ENCODE assay signal across 11 mouse cellular contexts in genomic region chr8:121562941-121563351, GRCm38 (mm10). TPM values are rescaled to one million over a fixed set of nuclear protein-coding genes. Genes with fewer than 3 reads are reported as not detected.
DNase-seq lines count a peak whose midpoint lies in the region.
"Had no signal": no experiment of that assay in that cellular context is flagged by ENCODE, and none has a peak within 500 bp of the region (broad histone marks: within the 10 kb centered on the region; RNA-seq: fewer than 3 reads in every experiment).

No protein-coding gene starts in this region.

- no peaks in the 10 kb centered on the region for H3K27me3 ChIP-seq in embryonic facial prominence, embryonic 10.5 days (replicated peaks; ENCODE audit: low read depth, poor library complexity, severe bottlenecking)
- H3K27me3 ChIP-seq: limb, embryonic 12.5 days; neural tube, embryonic 12.5 days had no signal

- peaks cover 64% of the 10 kb centered on the region for H3K36me3 ChIP-seq in embryonic facial prominence, embryonic 10.5 days (replicated peaks)

- H3K4me3 ChIP-seq in embryonic facial prominence, embryonic 10.5 days: no peak overlapping the region
- H3K4me3 ChIP-seq: limb, embryonic 12.5 days; neural tube, embryonic 12.5 days had no signal

- no peak overlapping the region for H3K27ac ChIP-seq in embryonic facial prominence, embryonic 10.5 days (replicated peaks)
- H3K27ac ChIP-seq: limb, embryonic 12.5 days; neural tube, embryonic 12.5 days had no signal

- intact Hi-C loops in left cerebral cortex, postnatal 10 days (cut with DNase I): no loop called here
- intact Hi-C loops in left cerebral cortex, postnatal 25 days (cut with DNase I): loop anchor here (10.0 kb wide), 1 partner anchor 888 kb away; no protein-coding TSS in a partner anchor

- peak; percentile 84 for DNase-seq in cerebellum, adult 11-12 months
- DNase-seq in cerebellum, postnatal 10 days: no peak
- peak; percentile 63 for DNase-seq in urinary bladder, postnatal 14 days (ENCODE audit: low spot score)
- DNase-seq in urinary bladder, postnatal 25 days (ENCODE audit: low spot score): no peak
- DNase-seq in heart, postnatal 4 days: peak; percentile 75
- no peak for DNase-seq in embryonic facial prominence, embryonic 10.5 days (ENCODE audit: low spot score)
- DNase-seq in left cerebral cortex, postnatal 10 days (ENCODE audit: extremely low spot score in 1 of 2, low spot score in 2 of 2): no peak
- no peak for DNase-seq in left cerebral cortex, postnatal 25 days (ENCODE audit: low spot score in 2 of 2)

- WGBS in embryonic facial prominence, embryonic 10.5 days: 90% methylated on average over 9 of the region's 9 CpGs

- H3K4me1 ChIP-seq in embryonic facial prominence, embryonic 10.5 days: peaks cover 18% of the 10 kb centered on the region
- H3K4me1 ChIP-seq: limb, embryonic 12.5 days had no signal

- H3K9me3 ChIP-seq in embryonic facial prominence, embryonic 10.5 days: no peaks in the 10 kb centered on the region
- H3K9me3 ChIP-seq: limb, embryonic 12.5 days; neural tube, embryonic 12.5 days had no signal

RNA-seq across cellular contexts. Expression of gene Fbxo31, which starts 15.7 kb away (rescaled TPM):
- total RNA-seq in heart, postnatal 4 days (2021): 10 to 100 TPM; 13.8 to 17.3 TPM
- 13.9 and 15.0 TPM in 2 replicates for polyA plus RNA-seq in embryonic facial prominence, embryonic 10.5 days (2016; fragmentation: Nextera tagmentation; extraction: Ambion mirVana)
- 10 to 100 TPM; 86.1 to 86.4 TPM for total RNA-seq in left cerebral cortex, postnatal 10 days (2021)
- total RNA-seq in left cerebral cortex, postnatal 25 days (2021): 10 to 100 TPM; 90.3 to 91.6 TPM

RNA-seq across cellular contexts. Expression of gene 1700018B08Rik, which starts 18.8 kb away (rescaled TPM):
- not detected for total RNA-seq in heart, postnatal 4 days (2021)
- polyA plus RNA-seq in embryonic facial prominence, embryonic 10.5 days (2016; fragmentation: Nextera tagmentation; extraction: Ambion mirVana): not detected in 2 replicates
- total RNA-seq in left cerebral cortex, postnatal 10 days (2021): not detected
- not detected for total RNA-seq in left cerebral cortex, postnatal 25 days (2021)
- polyA plus RNA-seq: C2C12; limb, embryonic 12.5 days; neural tube, embryonic 12.5 days had no signal

RNA-seq across cellular contexts. Expression of gene Map1lc3b, which starts 27.2 kb away (rescaled TPM):
- total RNA-seq in heart, postnatal 4 days (2021): 100 to 1,000 TPM; 130 to 135 TPM
- 199 and 215 TPM in 2 replicates for polyA plus RNA-seq in embryonic facial prominence, embryonic 10.5 days (2016; fragmentation: Nextera tagmentation; extraction: Ambion mirVana)
- total RNA-seq in left cerebral cortex, postnatal 10 days (2021): 100 to 1,000 TPM; 158 to 163 TPM
- 100 to 1,000 TPM; 180 to 191 TPM for total RNA-seq in left cerebral cortex, postnatal 25 days (2021)

Comparison
In these comparisons a context has a peak if more than half of its experiments do, and no peak if none do; other contexts are left out.
1. DNase-seq: peak in cerebellum, adult 11-12 months (single experiment), urinary bladder, postnatal 14 days (single experiment) and heart, postnatal 4 days (single experiment); none in cerebellum, postnatal 10 days (0 of 2), urinary bladder, postnatal 25 days (single experiment), embryonic facial prominence, embryonic 10.5 days (single experiment), left cerebral cortex, postnatal 10 days (0 of 2) and left cerebral cortex, postnatal 25 days (0 of 2).
2. RNA of gene Fbxo31, which starts 15.7 kb away (total RNA-seq): 90.3 to 91.6 TPM in left cerebral cortex, postnatal 25 days and 86.1 to 86.4 TPM in left cerebral cortex, postnatal 10 days; 13.8 to 17.3 TPM in heart, postnatal 4 days; every median in the first group is over 4 times any median in the second.